Comparison of ENCODE assay signal across 16 mouse cellular contexts in the genomic region with DNA sequence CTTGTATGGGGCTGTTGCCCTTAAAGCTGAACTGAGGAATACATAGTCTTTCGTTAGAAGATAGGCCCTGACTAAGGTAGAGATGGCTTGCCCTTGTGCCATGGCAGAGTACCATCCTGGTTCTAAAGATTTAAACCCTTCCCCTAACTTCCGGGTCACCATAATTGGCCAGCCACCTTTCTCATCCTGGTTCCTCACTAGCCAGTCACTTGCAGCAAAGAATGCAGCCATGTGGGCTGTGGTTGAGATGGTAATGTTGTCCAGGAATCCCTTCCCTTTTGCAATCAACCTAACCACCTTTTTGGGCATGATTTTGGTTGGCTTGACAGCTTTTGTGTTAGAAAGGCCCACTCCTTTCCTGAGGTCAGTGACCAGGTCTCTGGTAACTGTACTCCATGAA.
"Had no signal": no experiment of that assay in that cellular context is flagged by ENCODE, and none has a peak within 500 bp of the region (broad histone marks: within the 10 kb centered on the region; RNA-seq: fewer than 3 reads in every experiment).

No protein-coding gene starts in this region.

- H3K4me2 ChIP-seq: liver, embryonic 15.5 days; lung, embryonic 14.5 days; midbrain, embryonic 12.5 days; neural tube, embryonic 12.5 days; stomach, embryonic 15.5 days had no signal

- H3K36me3 ChIP-seq: liver, embryonic 15.5 days; neural tube, embryonic 12.5 days had no signal

- ATAC-seq: liver, postnatal 0 days; midbrain, embryonic 16.5 days had no signal

- H3K9me3 ChIP-seq: liver, embryonic 15.5 days; megakaryocyte, embryonic 14.5 days; midbrain, embryonic 12.5 days; neural tube, embryonic 12.5 days; stomach, embryonic 15.5 days had no signal

- DNase-seq: liver, postnatal 0 days; lung, embryonic 14.5 days; lung, postnatal 36 days; midbrain, embryonic 14.5 days; right cerebral cortex, postnatal 14 days; thymus, adult 2 months; thymus, postnatal 25 days; thymus, postnatal 4 days had no signal

- H3K4me1 ChIP-seq: liver, embryonic 15.5 days; midbrain, embryonic 12.5 days; neural tube, embryonic 12.5 days; stomach, embryonic 15.5 days had no signal

- H3K4me3 ChIP-seq: liver, embryonic 15.5 days; megakaryocyte, embryonic 14.5 days; midbrain, embryonic 12.5 days; neural tube, embryonic 12.5 days; stomach, embryonic 15.5 days had no signal

- H3K27ac ChIP-seq: liver, embryonic 15.5 days; macrophage; midbrain, embryonic 12.5 days; neural tube, embryonic 12.5 days; stomach, embryonic 15.5 days; stomach, postnatal 0 days had no signal

- H3K27me3 ChIP-seq: liver, embryonic 15.5 days; megakaryocyte, embryonic 14.5 days; midbrain, embryonic 12.5 days; neural tube, embryonic 12.5 days; stomach, embryonic 15.5 days had no signal

- H3K9ac ChIP-seq: liver, embryonic 15.5 days; liver, postnatal 0 days; lung, embryonic 14.5 days; midbrain, embryonic 12.5 days; neural tube, embryonic 12.5 days; stomach, embryonic 15.5 days had no signal
